Mouse (Mus musculus) kidney, postnatal 0 days (tissue): ENCODE results near the gene Gm10273. TPM values are rescaled to one million over a fixed set of nuclear protein-coding genes. Genes with fewer than 3 reads are reported as not detected.

Experiments
- ATAC-seq: fragments of 200-750 bp; cut with Nextera tagmentation; replicated peaks from 2 replicates; pipeline ENCODE4 v1.8.0; 2017; ENCODE audit warnings: low read depth, moderate number of reproducible peaks, moderate TSS enrichment, moderate library complexity; ENCODE audit not compliant: low FRiP score
- DNase-seq: peaks from one replicate; pipeline ENCODE4 v3.0.0-alpha.2; 2016; ENCODE audit warnings: low spot score
- H3K27ac ChIP-seq: fragments of 300-500 bp; sonication (generic); 2 replicates; pipeline ENCODE4 v1.5.1; 2014; ENCODE audit warnings: mild to moderate bottlenecking
- H3K27me3 ChIP-seq: fragments of 300-500 bp; sonication (generic); 2 replicates; pipeline ENCODE4 v1.6.1; 2014; ENCODE audit warnings: low read length, mixed read lengths; ENCODE audit not compliant: insufficient read depth
- H3K36me3 ChIP-seq: fragments of 300-500 bp; sonication (generic); 2 replicates; pipeline ENCODE4 v1.6.1; 2014; ENCODE audit warnings: low read length, mixed read lengths; ENCODE audit not compliant: insufficient read depth
- H3K4me1 ChIP-seq: fragments of 300-500 bp; sonication (generic); replicated peaks from 2 replicates; pipeline ENCODE4 v1.6.1; 2014; ENCODE audit warnings: antibody characterized with exemption, low read length, mixed read lengths; ENCODE audit not compliant: insufficient read depth
- H3K4me2 ChIP-seq: fragments of 300-500 bp; sonication (generic); 2 replicates; pipeline ENCODE4 v1.6.1; 2014; ENCODE audit warnings: mild to moderate bottlenecking, low read length, moderate library complexity, mixed read lengths
- H3K4me3 ChIP-seq: fragments of 300-500 bp; sonication (generic); replicated peaks from 2 replicates; pipeline ENCODE4 v1.5.1; 2014; ENCODE audit warnings: low read depth, low read length
- H3K9ac ChIP-seq: fragments of 300-500 bp; sonication (generic); 2 replicates; pipeline ENCODE4 v1.6.1; 2014; ENCODE audit warnings: low read depth, low read length
- H3K9me3 ChIP-seq: fragments of 300-500 bp; sonication (generic); replicated peaks from 2 replicates; pipeline ENCODE4 v1.6.1; 2016; ENCODE audit warnings: low read length, inconsistent platforms, mixed read lengths
- CTCF ChIP-seq: IDR thresholded peaks from 2 replicates; pipeline ENCODE4 v1.5.1; 2016; ENCODE audit warnings: antibody characterized with exemption, low read depth, mild to moderate bottlenecking, moderate library complexity
- WGBS: fragments of 180-500 bp; shearing (Covaris S2); extraction: QIAGEN DNeasy Blood & Tissue Kit; methylation state at CpG from one replicate; pipeline ENCODE4 v1.1.7; 2014; 5-methylcytosine and 5-hydroxymethylcytosine counted together
- polyA plus RNA-seq: library from polyadenylated mRNA; unstranded; fragments of >200 nt; fragmentation: Nextera tagmentation; extraction: Ambion mirVana; gene quantifications from 2 replicates; pipeline ENCODE4 v1.2.1, GENCODE M21; 2015

Gene Gm10273
- polyA plus RNA-seq, 1 experiment from 2014 or later = 10.0 TPM

GRCm38 (mm10) chr10:59429448-59430135 is 34.2 kb downstream of the Gm10273 start:
- 53% methylated on average over 16 of the region's 16 CpGs for WGBS
- Histone ChIP-seq H3K4me2 (no peak overlapping the region), H3K27me3 (no peaks in the 10 kb centered on the region), H3K9ac (no peak overlapping the region), H3K4me3 (no peak overlapping the region), H3K9me3 (no peaks in the 10 kb centered on the region), H3K4me1 (0 out of 2 replicates have a peak, but pooled peaks cover 11% of the 10 kb centered on the region), H3K27ac (no peak overlapping the region), H3K36me3 (no peaks in the 10 kb centered on the region)
- DNase-seq (peak; percentile 56), ATAC-seq (no peak)
- TF ChIP-seq CTCF = no peak

- DNase-seq = no peak
- WGBS = 55% methylated on average over 6 of the region's 6 CpGs
- Histone ChIP-seq H3K27ac (no peak overlapping the region), H3K4me2 (no peak overlapping the region), H3K36me3 (no peaks in the 10 kb centered on the region), H3K27me3 (no peaks in the 10 kb centered on the region), H3K9me3 (no peaks in the 10 kb centered on the region), H3K4me3 (no peak overlapping the region), H3K4me1 (0 out of 2 replicates have a peak, but pooled peaks cover 7% of the 10 kb centered on the region), H3K9ac (no peak overlapping the region)
- TF ChIP-seq CTCF = no peak
- ATAC-seq = no peak
Observed at GRCm38 (mm10) chr10:59430701-59431218, 35.3 kb downstream of the Gm10273 start.

- 95% methylated on average over 18 of the region's 18 CpGs for WGBS
Observed at GRCm38 (mm10) chr10:59435746-59436145, 40.3 kb downstream of the Gm10273 start.

DNA sequence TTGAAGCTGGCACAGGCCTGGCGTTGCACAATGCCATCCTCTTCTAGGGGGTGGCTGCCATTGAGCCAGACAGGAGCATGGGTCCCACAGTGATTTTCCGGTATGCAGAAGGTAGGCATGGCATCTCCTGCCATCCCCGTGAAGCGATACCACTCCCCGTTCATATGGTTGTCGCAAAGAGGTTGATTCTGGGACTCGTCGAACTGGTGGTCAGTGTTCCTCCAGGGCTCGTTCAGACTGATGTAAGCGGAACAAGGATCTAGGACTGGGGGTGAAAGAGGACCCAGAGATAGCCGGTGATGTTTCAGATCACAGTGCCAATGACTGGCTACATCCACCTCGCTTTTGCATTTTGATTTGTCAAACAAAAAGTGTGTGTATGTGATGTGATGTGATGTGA is 43.2 kb downstream of the Gm10273 start:
- no peak for TF ChIP-seq CTCF
- no peaks in the 10 kb centered on the region for H3K27me3 ChIP-seq
- no peak overlapping the region for H3K4me3 ChIP-seq
- H3K9me3 ChIP-seq = no peaks in the 10 kb centered on the region
- H3K36me3 ChIP-seq = no peaks in the 10 kb centered on the region
- H3K4me1 ChIP-seq = no peaks in the 10 kb centered on the region
- 96% methylated on average over 12 of the region's 12 CpGs for WGBS
- no peak for DNase-seq
- H3K27ac ChIP-seq = no peak overlapping the region
- H3K4me2 ChIP-seq = no peak overlapping the region
- no peak overlapping the region for H3K9ac ChIP-seq
- no peak for ATAC-seq

More at GRCm38 (mm10) chr10:59435746-59436145, 40.3 kb downstream of the Gm10273 start:
- Histone ChIP-seq H3K4me3 (no peak overlapping the region), H3K4me2 (no peak overlapping the region), H3K9me3 (no peaks in the 10 kb centered on the region), H3K9ac (no peak overlapping the region), H3K4me1 (0 out of 2 replicates have a peak, but pooled peaks cover under 1% of the 10 kb centered on the region), H3K27ac (no peak overlapping the region), H3K36me3 (no peaks in the 10 kb centered on the region), H3K27me3 (no peaks in the 10 kb centered on the region)
- TF ChIP-seq CTCF = no peak
- ATAC-seq (no peak), DNase-seq (no peak)

DNA sequence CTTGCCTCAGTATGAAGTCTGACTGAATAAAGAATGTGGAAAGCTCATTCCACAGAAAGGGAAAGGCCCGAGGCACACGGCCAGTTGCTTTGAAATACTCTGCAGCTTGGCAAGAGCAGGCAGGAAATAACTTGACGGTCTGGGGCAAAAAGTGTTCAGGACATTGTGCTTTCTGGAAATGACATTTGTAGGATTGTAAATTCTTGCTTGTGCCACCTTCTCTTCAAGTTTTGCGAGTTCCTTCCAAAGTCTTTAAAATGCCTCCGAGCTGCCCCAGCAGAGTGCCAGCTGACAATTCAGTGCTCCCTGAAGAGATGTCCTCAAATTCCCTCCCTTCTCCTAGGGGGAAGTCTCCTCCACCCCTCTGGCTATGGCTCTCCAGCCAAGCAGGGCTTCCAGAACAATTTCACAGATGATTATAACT is 44.1 kb downstream of the Gm10273 start:
- H3K9ac ChIP-seq = no peak overlapping the region
- ATAC-seq = no peak
- no peak overlapping the region for H3K4me3 ChIP-seq
- no peaks in the 10 kb centered on the region for H3K4me1 ChIP-seq
- 35% methylated on average over 5 of the region's 5 CpGs for WGBS
- no peak overlapping the region for H3K27ac ChIP-seq
- no peaks in the 10 kb centered on the region for H3K36me3 ChIP-seq
- no peak for TF ChIP-seq CTCF
- H3K4me2 ChIP-seq = no peak overlapping the region
- H3K27me3 ChIP-seq = no peaks in the 10 kb centered on the region
- peak; percentile 50 for DNase-seq
- no peaks in the 10 kb centered on the region for H3K9me3 ChIP-seq

GRCm38 (mm10) chr10:59440177-59440576 is 44.7 kb downstream of the Gm10273 start:
- Histone ChIP-seq H3K9me3 (no peaks in the 10 kb centered on the region), H3K4me2 (no peak overlapping the region), H3K27ac (no peak overlapping the region), H3K27me3 (no peaks in the 10 kb centered on the region), H3K4me1 (no peaks in the 10 kb centered on the region), H3K4me3 (no peak overlapping the region), H3K9ac (no peak overlapping the region), H3K36me3 (no peaks in the 10 kb centered on the region)
- ATAC-seq (no peak), DNase-seq (no peak)
- 61% methylated on average over 6 of the region's 6 CpGs for WGBS
- no peak for TF ChIP-seq CTCF

DNA sequence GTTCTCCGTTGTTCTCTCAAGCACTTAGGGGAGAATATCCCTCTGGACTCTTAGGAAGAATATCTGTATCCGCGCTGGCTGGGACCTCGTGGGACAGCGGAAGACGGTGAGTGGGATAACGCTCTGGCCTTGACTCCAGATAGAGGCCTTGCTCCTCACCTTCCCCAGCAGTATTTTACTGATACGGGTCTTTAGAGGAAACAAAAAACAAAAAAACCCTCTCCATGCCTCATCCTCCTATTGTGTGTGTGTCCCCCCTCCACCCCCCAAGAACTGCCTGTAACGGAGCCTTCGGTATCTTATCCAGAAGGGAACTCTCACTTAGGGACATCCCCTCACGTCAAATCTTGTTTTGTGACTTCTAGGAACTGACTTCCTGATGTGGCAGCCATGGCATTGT is 46.3 kb downstream of the Gm10273 start, which contains the start of gene Oit3:
TSS of gene Oit3 (minus strand) at position 44 of the 400 bp plus-strand sequence.
- Histone ChIP-seq H3K27me3 (no peaks in the 10 kb centered on the region), H3K9ac (no peak within 1 kb of the TSS), H3K27ac (no peak within 1 kb of the TSS), H3K4me1 (no peaks in the 10 kb centered on the region), H3K4me2 (no peak within 1 kb of the TSS), H3K9me3 (no peaks in the 10 kb centered on the region), H3K4me3 (no peak within 1 kb of the TSS), H3K36me3 (no peaks in the 10 kb centered on the region)
- no peak for DNase-seq
- no peak for TF ChIP-seq CTCF
- ATAC-seq = no peak
- WGBS = 78% methylated on average over 11 of the region's 11 CpGs
